Mouse (Mus musculus) right cerebral cortex, postnatal 14 days (tissue): Measurements from ENCODE around the gene Aamp.

Experiments used
- DNase-seq: peaks from one replicate; pipeline ENCODE4 v3.0.0; 2022

Gene Aamp

GRCm38 (mm10) chr1:74281372-74281771, 3.2 kb downstream of the Aamp start:
- DNase-seq, result no peak

GRCm38 (mm10) chr1:74280591-74281325, 3.8 kb downstream of the Aamp start:
- no peak for DNase-seq

GRCm38 (mm10) chr1:74278988-74279387, 5.5 kb downstream of the Aamp start:
- no peak for DNase-seq

- DNase-seq, result no peak
These were observed 6.0 kb downstream of the Aamp start, which contains the start of gene Gpbar1 for GRCm38 (mm10) chr1:74278538-74278937. Gene Gpbar1 (plus strand): TSS chr1:74278550.

DNA sequence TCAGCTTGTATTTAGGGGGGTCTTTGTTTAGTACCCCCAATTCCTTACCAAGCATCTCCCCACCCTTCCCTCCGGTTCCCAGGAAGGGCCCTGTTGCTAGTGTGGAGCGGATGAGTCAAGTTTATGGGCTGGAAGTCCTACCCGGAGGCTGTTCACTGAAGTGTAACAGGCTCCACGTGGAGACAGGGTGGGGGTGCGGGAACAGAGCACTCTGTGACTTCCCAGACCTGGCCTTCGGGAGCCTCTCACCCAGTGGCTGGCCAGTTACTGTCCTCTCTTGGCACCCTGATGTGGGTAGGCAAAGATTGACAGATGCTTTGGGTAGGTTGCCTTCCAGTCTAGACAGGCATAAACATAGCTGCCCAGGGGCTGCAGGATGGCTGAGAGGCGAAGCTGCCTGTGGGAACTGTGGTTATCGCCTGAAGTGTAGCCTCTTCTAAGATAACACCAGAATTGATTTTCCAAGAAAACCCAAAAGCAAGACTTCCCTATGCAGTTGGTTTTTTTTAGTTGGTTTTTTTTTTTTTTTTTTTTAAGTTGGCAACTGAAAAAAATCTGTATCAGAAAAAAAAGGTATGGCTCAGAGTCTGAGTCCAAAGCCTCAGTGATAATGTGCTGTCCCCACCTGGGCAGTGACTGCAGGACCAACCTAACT, 6.5 kb downstream of the Aamp start:
- DNase-seq, result peak; percentile 4

- DNase-seq, result peak; percentile 3
These were observed 7.5 kb downstream of the Aamp start for GRCm38 (mm10) chr1:74277041-74277440.

DNA sequence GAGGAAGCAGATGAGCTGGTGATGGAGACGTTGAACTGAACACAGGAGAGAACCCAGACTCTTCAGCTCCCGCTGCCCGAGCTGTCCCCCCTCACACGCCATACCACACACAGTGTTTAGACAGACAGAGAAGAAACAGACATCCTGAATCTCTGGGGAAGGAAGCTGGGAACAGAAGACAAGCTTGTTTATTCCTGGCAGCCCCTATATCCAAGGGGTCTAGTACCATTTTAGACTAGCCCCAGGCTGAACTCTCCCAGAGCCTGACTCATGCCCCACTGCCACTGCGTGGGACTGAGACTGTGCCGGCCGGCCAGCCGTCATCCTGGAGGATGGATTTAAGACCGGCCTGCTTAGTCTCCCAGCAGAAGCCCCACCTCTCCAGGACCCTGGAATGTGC, 9.5 kb downstream of the Aamp start:
- no peak for DNase-seq

DNA sequence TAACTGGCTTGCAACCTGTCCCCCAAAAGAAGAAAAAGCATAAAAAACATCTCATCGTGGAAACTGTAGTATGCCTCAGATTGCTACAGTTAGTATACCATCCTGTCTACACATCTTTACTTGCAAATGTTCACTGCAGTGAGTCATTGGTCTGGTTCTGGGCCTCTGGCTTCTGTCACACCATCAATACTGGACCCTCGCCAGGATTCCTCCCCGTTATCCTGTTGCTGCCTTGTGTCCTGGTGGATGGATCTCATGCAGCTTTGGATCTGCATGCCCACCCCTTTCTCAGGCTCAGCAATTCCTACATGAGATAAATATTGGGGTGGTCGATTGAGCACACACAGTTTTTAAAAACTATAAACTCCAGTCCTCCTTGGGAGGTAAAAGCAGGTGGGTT, 12.9 kb downstream of the Aamp start:
- no peak for DNase-seq

- no peak for DNase-seq
These were observed 15.8 kb downstream of the Aamp start for GRCm38 (mm10) chr1:74268750-74269149.

DNA sequence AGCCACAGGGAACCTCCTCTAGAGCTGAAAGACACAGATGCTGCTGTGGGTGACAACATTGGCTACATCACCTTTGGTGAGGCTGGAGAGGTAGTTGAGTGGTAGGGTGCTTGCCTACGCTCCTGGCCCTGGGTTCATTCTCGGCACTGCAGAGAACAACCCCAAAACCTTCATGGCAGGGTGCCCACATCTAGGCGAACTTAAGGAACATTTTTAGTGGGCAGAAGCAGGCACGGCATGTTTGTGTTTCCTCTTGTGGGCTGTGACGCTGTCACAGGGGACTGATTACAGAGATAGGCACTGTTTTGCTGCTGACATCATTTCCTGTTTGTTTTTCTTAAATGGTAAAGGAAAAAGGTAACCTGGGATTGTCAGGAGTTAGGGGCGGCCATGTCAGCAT, 22.0 kb downstream of the Aamp start:
- no peak for DNase-seq

DNA sequence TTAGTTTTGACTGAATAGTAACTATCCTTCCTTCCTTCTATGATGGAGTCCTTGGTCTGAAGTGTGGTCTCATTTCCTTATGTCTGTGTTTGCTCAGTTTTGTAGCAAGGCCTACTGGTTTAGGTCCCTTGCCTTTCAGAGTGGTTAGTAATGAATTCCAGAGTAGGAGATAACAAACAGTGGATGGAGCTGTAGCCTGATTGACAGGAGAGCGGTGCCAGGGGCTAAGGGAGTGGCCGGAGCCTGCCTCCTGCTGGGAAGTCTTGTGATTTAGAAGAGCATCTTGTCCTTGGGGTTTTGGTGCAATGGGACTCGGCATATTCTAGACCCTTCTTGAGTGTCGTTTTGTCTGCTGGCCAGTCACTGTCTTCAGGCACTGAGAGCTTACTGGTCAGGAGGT, 27.8 kb downstream of the Aamp start:
- DNase-seq, result no peak

- no peak for DNase-seq
These were observed 28.7 kb downstream of the Aamp start for GRCm38 (mm10) chr1:74255704-74256345.

DNA sequence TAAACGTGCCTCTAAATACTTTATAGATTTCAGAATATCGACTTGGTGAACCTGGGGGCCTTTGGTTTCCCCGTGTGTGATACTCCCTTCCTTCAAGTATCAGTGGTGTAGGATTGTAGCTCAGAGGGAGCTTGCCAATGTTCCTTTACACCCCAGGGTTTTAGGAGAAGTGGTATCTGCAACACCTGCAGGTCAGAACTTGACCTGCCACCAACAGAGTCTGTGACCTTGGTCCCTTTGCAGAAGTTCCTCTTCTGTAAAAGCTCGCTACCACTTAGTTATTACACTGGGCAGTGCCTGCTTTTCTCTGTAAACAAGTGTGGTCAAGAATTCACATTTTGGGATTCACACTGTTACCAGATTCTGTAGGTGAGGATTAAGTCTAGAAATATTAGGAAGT, 34.4 kb downstream of the Aamp start:
- no peak for DNase-seq

DNA sequence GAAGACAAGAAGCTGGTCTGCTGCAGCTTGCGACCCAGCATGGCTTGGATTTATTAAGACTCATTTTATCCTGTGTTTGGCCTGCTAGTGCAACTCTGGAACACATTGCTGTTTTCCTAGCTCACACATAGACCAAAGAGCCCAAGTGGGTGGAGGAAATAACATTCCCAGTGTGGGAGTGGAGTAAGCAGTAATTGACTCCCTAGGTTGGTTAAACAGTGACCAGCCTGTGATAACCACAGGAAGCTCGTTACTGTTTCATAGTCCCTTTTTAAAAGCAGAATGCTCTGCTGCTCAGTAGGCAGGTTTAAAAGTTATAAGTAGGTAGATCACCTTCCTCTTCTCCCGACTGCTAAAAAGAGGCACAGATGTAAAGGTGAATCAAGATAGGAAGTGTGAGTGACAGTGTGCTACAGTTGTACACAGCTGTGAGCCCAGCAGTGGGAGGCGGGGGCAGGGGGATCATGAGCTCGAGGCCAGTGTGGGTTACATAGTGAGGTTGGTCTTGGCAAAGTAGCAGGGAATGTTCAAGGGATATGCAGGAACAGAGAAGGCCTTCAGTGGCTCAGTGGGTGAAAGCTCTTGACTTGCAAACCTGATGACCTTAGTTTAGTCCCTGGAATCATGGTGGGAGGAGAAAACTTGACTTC, 35.1 kb downstream of the Aamp start:
- no peak for DNase-seq

- no peak for DNase-seq
These were observed 35.7 kb downstream of the Aamp start for GRCm38 (mm10) chr1:74248799-74249198.

DNA sequence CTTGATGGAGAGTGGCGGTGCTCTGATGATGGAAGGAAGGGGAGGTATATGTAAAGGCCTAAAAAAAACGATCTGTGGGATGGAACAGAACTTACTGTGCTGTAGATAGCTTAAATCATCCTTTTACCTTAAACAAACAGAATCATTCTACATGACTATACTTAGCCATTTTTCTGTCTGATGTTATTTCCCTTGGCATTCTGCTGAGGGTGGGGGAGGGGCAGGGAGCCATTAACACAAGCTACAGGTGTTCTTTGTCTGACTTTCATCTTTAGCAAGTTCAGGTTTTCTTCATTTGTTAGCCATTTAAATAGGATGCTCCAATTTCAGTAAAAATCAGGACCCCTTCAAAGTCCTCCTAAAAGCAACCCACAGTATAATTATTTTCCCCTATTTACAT, 39.0 kb downstream of the Aamp start:
- DNase-seq, result no peak

GRCm38 (mm10) chr1:74240832-74241231, 43.7 kb downstream of the Aamp start:
- no peak for DNase-seq

DNA sequence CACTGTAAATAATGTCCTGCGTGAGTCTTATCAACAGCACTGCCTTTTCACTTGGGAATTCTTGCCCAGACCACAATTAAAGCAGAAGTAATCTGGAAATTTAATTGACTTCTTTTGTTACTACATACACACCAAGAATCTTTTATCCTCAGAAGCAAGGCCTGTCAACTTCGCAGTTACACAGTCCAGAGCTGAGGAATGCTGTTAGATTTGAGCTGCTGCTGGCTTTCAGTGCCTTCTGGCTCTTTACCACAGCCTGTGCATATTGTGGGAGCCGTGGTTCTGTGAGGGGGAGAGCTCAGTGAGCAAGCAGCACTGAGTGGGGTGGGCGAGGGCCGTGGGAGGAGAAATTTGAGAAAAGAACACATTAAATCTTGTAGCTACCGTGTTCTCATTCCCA, 44.2 kb downstream of the Aamp start:
- DNase-seq, result peak; percentile 54

DNA sequence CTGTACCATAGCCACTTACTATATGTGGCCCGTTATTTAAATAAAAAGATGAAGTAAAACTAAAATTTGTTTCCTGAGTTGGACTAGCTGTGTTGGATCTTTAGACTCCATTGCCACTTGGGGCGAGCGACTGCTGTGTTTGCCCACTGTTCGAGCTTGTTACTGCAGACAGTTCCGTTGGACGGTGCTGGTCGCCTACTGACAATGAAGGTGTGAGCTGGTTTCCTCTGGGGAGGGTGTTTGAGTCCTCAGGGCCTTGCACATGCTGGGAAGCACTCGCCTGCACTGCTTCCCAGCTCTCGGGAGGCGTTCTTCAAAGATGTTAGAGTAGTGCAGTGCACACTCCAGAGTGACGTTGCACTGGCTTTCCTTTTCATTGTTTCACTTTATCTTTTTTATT, 44.9 kb downstream of the Aamp start:
- DNase-seq, result peak; percentile 21

GRCm38 (mm10) chr1:74239162-74239561, 45.4 kb downstream of the Aamp start:
- no peak for DNase-seq

GRCm38 (mm10) chr1:74238136-74238535, 46.4 kb downstream of the Aamp start:
- DNase-seq, result no peak

DNA sequence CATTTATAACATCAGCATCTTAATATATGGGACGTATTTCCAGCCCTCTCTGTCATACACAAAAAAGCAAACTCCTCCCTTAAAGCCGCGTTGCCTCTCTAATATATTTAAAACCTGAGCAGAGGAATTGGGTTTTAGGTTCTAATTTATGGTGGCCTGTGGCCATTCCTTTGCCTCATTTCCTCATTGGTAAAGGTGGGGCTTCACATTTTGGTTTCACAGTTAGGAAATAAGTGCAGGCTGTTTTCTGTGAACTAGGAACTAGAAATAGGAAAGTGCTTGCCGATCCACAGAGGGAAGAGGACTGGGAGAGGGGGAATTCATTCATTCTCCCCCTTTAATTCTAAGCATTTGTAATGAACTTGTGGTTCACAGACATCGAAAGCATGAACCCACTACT, 46.9 kb downstream of the Aamp start:
- no peak for DNase-seq

GRCm38 (mm10) chr1:74236590-74237317, 47.8 kb downstream of the Aamp start:
- no peak for DNase-seq
